Mouse (Mus musculus) E14TG2a.4 (cell line): Measurements from ENCODE around the gene Klhl9.

ENCODE experiments used
- CTCF ChIP-seq: conservative IDR thresholded peaks from 2 replicates; pipeline ENCODE4 v1.5.1; 2014; ENCODE audit warnings: low read length
- NANOG ChIP-seq: IDR thresholded peaks from 2 replicates; pipeline ENCODE4 v1.6.1; 2014; ENCODE audit warnings: borderline replicate concordance, low read length, mixed read lengths

GRCm38 (mm10) chr4:88707128-88707826 lies 15.0 kb downstream of the Klhl9 start:
- no peak for TF ChIP-seq CTCF
- TF ChIP-seq NANOG: no peak
